Mouse (Mus musculus) brain, adult 2 months (tissue): ENCODE data around the gene AW011738.

Experiments
- DNase-seq: peaks from one replicate; pipeline ENCODE4 v3.0.0; 2011; ENCODE audit warnings: low read depth, low spot score

Gene AW011738

GRCm38 (mm10) chr4:156197829-156198205, 5.3 kb upstream of the AW011738 start:
- DNase-seq, result peak; percentile 89

GRCm38 (mm10) chr4:156200623-156201475, 2.3 kb upstream of the AW011738 start, which contains the start of gene Isg15:
TSS of gene Isg15 (minus strand) at chr4:156200818.
- DNase-seq, result peak; percentile 53

GRCm38 (mm10) chr4:156202462-156202893, 626 bp upstream of the AW011738 start:
- DNase-seq, result peak; percentile 16

- peak; percentile 36 for DNase-seq
These were observed 468 bp downstream of the AW011738 start for GRCm38 (mm10) chr4:156203413-156204131.

- no peak for DNase-seq
These were observed 5.8 kb downstream of the AW011738 start for GRCm38 (mm10) chr4:156208872-156209271.

- DNase-seq, result peak; percentile 31
These were observed 7.0 kb downstream of the AW011738 start for GRCm38 (mm10) chr4:156209963-156210635.

GRCm38 (mm10) chr4:156213134-156213533, 10.0 kb downstream of the AW011738 start:
- no peak for DNase-seq

GRCm38 (mm10) chr4:156215649-156216048, 12.5 kb downstream of the AW011738 start, which contains the start of gene Perm1:
TSS of gene Perm1 (plus strand) at chr4:156215868.
- peak; percentile 40 for DNase-seq

GRCm38 (mm10) chr4:156216196-156216595, 13.1 kb downstream of the AW011738 start:
- no peak for DNase-seq

GRCm38 (mm10) chr4:156217022-156217669, 14.0 kb downstream of the AW011738 start:
- no peak for DNase-seq

- no peak for DNase-seq
These were observed 14.7 kb downstream of the AW011738 start for GRCm38 (mm10) chr4:156217838-156218237.

- DNase-seq, result no peak
These were observed 16.8 kb downstream of the AW011738 start for GRCm38 (mm10) chr4:156219936-156220335.

GRCm38 (mm10) chr4:156224276-156224675, 21.2 kb downstream of the AW011738 start:
- no peak for DNase-seq

- DNase-seq, result no peak
These were observed 24.8 kb downstream of the AW011738 start for GRCm38 (mm10) chr4:156227752-156228392.

- peak; percentile 89 for DNase-seq
These were observed 25.4 kb downstream of the AW011738 start for GRCm38 (mm10) chr4:156228393-156229024.

- DNase-seq, result peak; percentile 43
These were observed 31.0 kb downstream of the AW011738 start for GRCm38 (mm10) chr4:156234021-156234501.

GRCm38 (mm10) chr4:156234701-156235213, 31.7 kb downstream of the AW011738 start, which contains the start of gene Plekhn1:
TSS of gene Plekhn1 (minus strand) at chr4:156234857.
- peak; percentile 92 for DNase-seq

- DNase-seq, result peak; percentile 79
These were observed 32.3 kb downstream of the AW011738 start for GRCm38 (mm10) chr4:156235360-156235770.

GRCm38 (mm10) chr4:156235808-156236533, 32.9 kb downstream of the AW011738 start, which contains the start of gene Noc2l:
TSS of gene Noc2l (plus strand) at chr4:156236010.
- peak; percentile 98 for DNase-seq
